Mouse (Mus musculus): ENCODE data around the gene Nfam1. TPM values are rescaled to one million over a fixed set of nuclear protein-coding genes. Genes with fewer than 3 reads are reported as not detected.
A peak's percentile ranks its signal among the peaks of the same experiment; 100 is the strongest.
"Not testable (repeated sequence)": the region's sequence is repeated elsewhere in the genome, so short reads cannot be mapped to it uniquely, and the experiment has no call there.

Nfam1 gene
- polyA plus RNA-seq (2012; rRNA removed) = 1.3 and 1.5 TPM in 2 replicates

DNA sequence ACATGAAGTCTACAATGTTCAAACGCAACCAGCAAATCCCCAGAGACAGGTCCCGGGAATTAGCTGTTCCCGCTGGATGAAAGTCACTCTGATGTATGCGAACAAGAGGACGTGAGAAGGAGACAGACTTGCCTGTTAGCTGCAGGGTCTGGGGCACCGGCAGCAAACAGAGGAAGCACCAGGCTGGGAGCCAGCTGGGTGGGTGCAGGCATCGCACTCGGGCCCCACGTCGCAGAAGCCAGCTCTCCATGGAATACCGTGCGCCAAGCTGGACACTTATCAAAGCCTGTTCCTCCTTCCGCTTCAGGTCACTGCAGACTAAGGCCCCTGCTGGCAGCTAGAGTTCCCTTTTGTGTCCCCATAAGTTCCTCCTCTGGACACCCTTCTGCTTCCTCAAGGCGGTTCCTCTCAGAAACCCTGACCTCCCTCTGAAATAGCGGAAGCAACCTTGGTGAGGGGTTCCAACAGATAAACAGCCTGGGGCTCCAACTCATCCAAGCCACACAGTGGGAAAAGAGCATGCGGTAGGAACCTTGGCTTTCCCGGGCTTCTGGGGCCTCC, at the start of gene Nfam1:
Nfam1 (minus strand) TSS at position 326 of the 561 bp plus-strand sequence.
- no peaks in the 10 kb centered on the region for H3K27me3 ChIP-seq (ENCODE audit: control insufficient read depth, insufficient read depth, low read length)
- H3K4me1 ChIP-seq (ENCODE audit: control insufficient read depth, insufficient read depth, low read length) = peaks cover 2% of the 10 kb centered on the region
- H3K36me3 ChIP-seq (ENCODE audit: control insufficient read depth, insufficient read depth, low read length) = no peaks in the 10 kb centered on the region
- no peak for TF ChIP-seq POLR2A (IDR thresholded peaks at IDR 0.05; ENCODE audit: control insufficient read depth, low read depth, low read length)
- no peak for TF ChIP-seq CTCF (IDR thresholded peaks at IDR 0.05; ENCODE audit: control insufficient read depth, insufficient read depth, insufficient replicate concordance, low read depth, low read length)
- H3K4me3 ChIP-seq (ENCODE audit: control insufficient read depth, low read depth, low read length) = no peak within 1 kb of the TSS
- H3K27ac ChIP-seq (ENCODE audit: control insufficient read depth, insufficient read depth, low read depth, low read length) = no peak within 1 kb of the TSS; the same call in 1 of the 2 replicates

DNA sequence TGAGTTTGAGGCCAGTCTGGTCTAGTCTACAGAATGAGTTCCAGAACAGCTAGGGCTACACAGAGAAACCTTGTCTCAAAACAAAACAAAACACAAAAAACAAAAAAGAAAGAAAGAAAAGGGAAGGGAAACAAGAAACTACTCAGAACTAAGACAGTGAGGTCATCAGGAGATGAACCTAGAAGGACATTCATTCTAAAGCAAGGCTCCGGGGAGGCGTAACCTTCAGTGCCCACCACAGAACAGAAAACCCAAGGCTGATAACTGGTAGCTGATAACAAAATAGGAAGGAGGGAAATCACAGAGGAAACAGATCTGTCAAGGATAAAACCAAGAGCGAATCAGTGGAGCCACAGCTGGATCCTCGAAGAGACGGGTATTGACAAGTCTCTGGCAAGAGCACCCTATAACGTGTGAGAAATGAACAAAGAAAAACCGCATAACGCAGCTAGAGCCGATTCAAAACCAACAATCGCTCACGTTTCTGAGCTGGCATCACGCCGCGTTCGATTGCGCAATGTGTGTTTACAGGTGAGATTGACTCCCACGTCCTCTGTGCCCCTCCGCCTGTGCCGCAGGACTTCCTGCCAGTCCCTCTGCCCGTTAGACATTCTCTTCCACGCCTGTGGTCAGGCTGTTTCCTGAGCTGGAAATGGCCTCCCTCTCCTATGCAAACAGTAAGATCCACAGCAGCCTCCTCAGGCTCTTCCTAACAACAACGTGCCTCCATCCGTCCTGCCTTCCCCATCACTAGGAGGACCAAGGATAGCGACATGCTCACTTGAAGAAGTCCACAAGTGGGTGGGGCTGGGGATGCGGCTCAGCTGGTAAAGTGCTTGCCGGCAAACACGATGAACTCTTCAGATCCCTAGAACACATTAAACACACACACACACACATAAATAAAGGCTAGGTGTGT, 42.8 kb upstream of the Nfam1 start:
- H3K4me1 ChIP-seq (ENCODE audit: control insufficient read depth, insufficient read depth, low read length) = no peaks in the 10 kb centered on the region
- H3K27ac ChIP-seq (ENCODE audit: control insufficient read depth, insufficient read depth, low read depth, low read length) = no peak overlapping the region
- TF ChIP-seq POLR2A (IDR thresholded peaks at IDR 0.05; ENCODE audit: control insufficient read depth, low read depth, low read length) = no peak
- no peak for TF ChIP-seq CTCF (IDR thresholded peaks at IDR 0.05; ENCODE audit: control insufficient read depth, insufficient read depth, insufficient replicate concordance, low read depth, low read length)
- no peaks in the 10 kb centered on the region for H3K27me3 ChIP-seq (ENCODE audit: control insufficient read depth, insufficient read depth, low read length)
- no peaks in the 10 kb centered on the region for H3K36me3 ChIP-seq (ENCODE audit: control insufficient read depth, insufficient read depth, low read length)
- H3K4me3 ChIP-seq (ENCODE audit: control insufficient read depth, low read depth, low read length) = no peak overlapping the region

DNA sequence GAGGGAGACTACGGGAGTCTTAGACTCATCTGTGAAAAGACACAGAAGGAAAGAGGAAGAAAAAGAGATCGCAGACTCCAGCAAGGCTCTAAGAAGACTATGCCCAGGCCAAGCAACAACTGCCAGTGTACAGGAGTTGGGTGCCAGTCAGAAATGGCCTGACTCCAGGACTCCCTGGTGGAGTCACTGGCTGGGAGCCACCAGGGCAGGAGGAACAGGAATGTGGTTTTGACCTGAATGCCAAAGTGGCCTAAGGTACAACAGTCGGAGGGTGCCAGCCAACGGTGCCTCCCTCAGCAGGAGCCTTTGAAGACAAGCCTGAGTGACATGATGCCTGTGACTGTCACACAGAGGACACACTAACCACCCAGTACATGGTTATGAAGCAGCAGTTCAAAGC, 41.1 kb upstream of the Nfam1 start:
- no peak for TF ChIP-seq POLR2A (IDR thresholded peaks at IDR 0.05; ENCODE audit: control insufficient read depth, low read depth, low read length)
- no peak for TF ChIP-seq CTCF (IDR thresholded peaks at IDR 0.05; ENCODE audit: control insufficient read depth, insufficient read depth, insufficient replicate concordance, low read depth, low read length)
- no peak overlapping the region for H3K27ac ChIP-seq (ENCODE audit: control insufficient read depth, insufficient read depth, low read depth, low read length)
- H3K27me3 ChIP-seq (ENCODE audit: control insufficient read depth, insufficient read depth, low read length) = no peaks in the 10 kb centered on the region
- H3K4me3 ChIP-seq (ENCODE audit: control insufficient read depth, low read depth, low read length) = no peak overlapping the region
- H3K36me3 ChIP-seq (ENCODE audit: control insufficient read depth, insufficient read depth, low read length) = no peaks in the 10 kb centered on the region
- H3K4me1 ChIP-seq (ENCODE audit: control insufficient read depth, insufficient read depth, low read length) = no peaks in the 10 kb centered on the region

DNA sequence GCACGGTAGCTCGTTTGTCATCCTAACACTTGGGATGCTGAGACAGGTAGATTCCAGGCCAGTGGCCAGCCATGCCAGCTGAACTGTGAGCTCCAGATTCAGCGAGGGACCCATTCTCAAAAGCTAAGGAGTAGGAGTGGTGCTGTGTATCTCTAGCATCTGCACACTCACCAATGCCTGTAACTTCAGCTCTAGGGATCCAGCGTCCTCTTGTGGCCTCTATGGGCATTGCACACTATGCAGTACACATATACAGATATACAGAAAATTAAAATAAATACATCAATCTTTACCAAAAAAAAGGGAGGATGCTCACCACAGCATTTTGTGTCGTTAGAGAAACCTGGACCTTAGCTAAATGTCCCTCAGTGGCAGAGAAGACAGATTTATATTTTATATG, 38.6 kb upstream of the Nfam1 start:
- no peaks in the 10 kb centered on the region for H3K4me1 ChIP-seq (ENCODE audit: control insufficient read depth, insufficient read depth, low read length)
- no peaks in the 10 kb centered on the region for H3K27me3 ChIP-seq (ENCODE audit: control insufficient read depth, insufficient read depth, low read length)
- H3K27ac ChIP-seq (ENCODE audit: control insufficient read depth, insufficient read depth, low read depth, low read length) = no peak overlapping the region
- no peak for TF ChIP-seq POLR2A (IDR thresholded peaks at IDR 0.05; ENCODE audit: control insufficient read depth, low read depth, low read length)
- peak; percentile 16; the same call in 1 of the 2 replicates for TF ChIP-seq CTCF (IDR thresholded peaks at IDR 0.05; ENCODE audit: control insufficient read depth, insufficient read depth, insufficient replicate concordance, low read depth, low read length)
- no peaks in the 10 kb centered on the region for H3K36me3 ChIP-seq (ENCODE audit: control insufficient read depth, insufficient read depth, low read length)
- H3K4me3 ChIP-seq (ENCODE audit: control insufficient read depth, low read depth, low read length) = no peak overlapping the region

DNA sequence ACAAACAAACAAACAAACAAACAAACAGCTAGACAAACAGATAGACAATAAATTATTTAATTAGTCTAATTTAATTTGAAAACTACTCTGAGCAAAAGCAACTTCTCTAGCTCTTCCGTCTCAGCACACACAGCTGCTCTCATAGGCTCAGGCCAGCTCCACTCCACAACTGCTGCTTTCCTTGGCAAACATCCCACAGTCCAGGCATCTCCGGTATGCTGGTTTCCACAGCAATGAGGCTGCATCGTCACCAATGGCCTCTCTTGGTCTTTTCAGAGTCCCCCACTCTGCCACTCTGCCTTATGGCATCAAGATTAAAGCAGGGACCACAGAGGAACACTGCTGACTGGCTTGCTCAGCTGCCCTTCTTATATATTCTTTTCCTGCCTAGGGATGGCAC, 37.8 kb upstream of the Nfam1 start:
- Histone ChIP-seq H3K27me3 (ENCODE audit: control insufficient read depth, insufficient read depth, low read length) (no peaks in the 10 kb centered on the region), H3K36me3 (ENCODE audit: control insufficient read depth, insufficient read depth, low read length) (no peaks in the 10 kb centered on the region), H3K4me3 (ENCODE audit: control insufficient read depth, low read depth, low read length) (no peak overlapping the region), H3K4me1 (ENCODE audit: control insufficient read depth, insufficient read depth, low read length) (no peaks in the 10 kb centered on the region), H3K27ac (ENCODE audit: control insufficient read depth, insufficient read depth, low read depth, low read length) (no peak overlapping the region)
- TF ChIP-seq CTCF (IDR thresholded peaks at IDR 0.05; ENCODE audit: control insufficient read depth, insufficient read depth, insufficient replicate concordance, low read depth, low read length) (no peak), POLR2A (IDR thresholded peaks at IDR 0.05; ENCODE audit: control insufficient read depth, low read depth, low read length) (no peak)

DNA sequence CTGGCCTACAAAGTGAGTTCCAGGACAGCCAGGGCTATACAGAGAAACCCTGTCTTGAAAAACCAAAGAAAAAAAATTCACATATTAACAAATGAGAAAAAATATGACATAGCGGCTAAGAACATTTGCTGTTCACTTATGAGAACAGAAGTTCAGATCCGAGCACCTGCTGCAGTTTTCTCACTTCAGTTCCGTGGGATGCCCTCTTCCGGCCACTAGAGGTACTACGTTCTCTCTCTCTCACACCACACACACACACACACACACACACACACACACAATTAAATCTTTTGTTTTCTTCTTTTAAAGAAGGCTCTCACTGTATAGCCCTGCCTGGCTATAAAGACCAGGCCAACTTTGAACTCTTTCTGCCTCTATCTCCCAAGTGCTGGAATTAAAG, 35.2 kb upstream of the Nfam1 start:
- H3K4me1 ChIP-seq (ENCODE audit: control insufficient read depth, insufficient read depth, low read length) = no peaks in the 10 kb centered on the region
- no peaks in the 10 kb centered on the region for H3K36me3 ChIP-seq (ENCODE audit: control insufficient read depth, insufficient read depth, low read length)
- no peak overlapping the region for H3K27ac ChIP-seq (ENCODE audit: control insufficient read depth, insufficient read depth, low read depth, low read length)
- no peak overlapping the region for H3K4me3 ChIP-seq (ENCODE audit: control insufficient read depth, low read depth, low read length)
- H3K27me3 ChIP-seq (ENCODE audit: control insufficient read depth, insufficient read depth, low read length) = no peaks in the 10 kb centered on the region
- TF ChIP-seq POLR2A (IDR thresholded peaks at IDR 0.05; ENCODE audit: control insufficient read depth, low read depth, low read length) = no peak

DNA sequence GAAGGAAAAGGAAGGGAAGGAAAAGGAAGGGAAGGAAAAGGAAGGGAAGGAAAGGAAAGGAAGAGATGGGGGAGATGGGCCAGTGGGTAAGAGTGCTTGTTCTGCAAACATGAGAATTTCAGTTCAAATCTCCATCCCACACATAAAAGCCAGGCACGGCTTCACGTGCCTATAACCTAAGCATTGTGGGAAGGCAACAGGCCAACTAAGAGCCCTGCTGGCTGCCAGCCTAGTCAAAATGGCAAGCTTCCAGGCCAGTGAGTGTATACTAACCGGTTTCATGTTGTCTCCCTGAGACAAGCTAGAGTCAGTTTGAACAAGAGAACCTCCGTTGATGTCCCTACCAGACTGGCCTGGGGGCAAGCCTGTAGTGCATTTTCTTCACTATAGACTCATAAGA, 32.4 kb upstream of the Nfam1 start:
- no peaks in the 10 kb centered on the region for H3K27me3 ChIP-seq (ENCODE audit: control insufficient read depth, insufficient read depth, low read length)
- no peak for TF ChIP-seq CTCF (IDR thresholded peaks at IDR 0.05; ENCODE audit: control insufficient read depth, insufficient read depth, insufficient replicate concordance, low read depth, low read length)
- TF ChIP-seq POLR2A (IDR thresholded peaks at IDR 0.05; ENCODE audit: control insufficient read depth, low read depth, low read length) = no peak

DNA sequence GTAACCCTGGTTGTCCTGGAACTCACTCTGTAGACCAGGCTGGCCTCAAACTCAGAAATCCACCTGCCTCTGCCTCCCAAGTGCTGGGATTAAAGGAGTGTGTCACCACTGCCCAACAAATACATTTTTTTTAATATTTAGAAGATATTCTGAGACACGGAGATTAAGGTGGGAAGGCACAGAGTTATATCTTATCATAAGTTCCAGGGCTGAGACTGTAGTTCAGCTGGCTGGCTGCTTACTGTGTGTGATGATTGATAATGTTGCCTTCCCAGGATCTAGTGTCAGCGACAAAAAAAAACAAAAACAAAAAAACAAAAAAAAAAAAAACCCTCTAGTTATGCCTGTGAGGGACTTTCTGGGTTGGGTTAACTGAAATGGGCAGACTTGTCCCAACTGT, 29.5 kb upstream of the Nfam1 start:
- not testable (repeated sequence) for H3K4me3 ChIP-seq (ENCODE audit: control insufficient read depth, low read depth, low read length); H3K27me3 ChIP-seq (ENCODE audit: control insufficient read depth, insufficient read depth, low read length); H3K36me3 ChIP-seq (ENCODE audit: control insufficient read depth, insufficient read depth, low read length); H3K27ac ChIP-seq (ENCODE audit: control insufficient read depth, insufficient read depth, low read depth, low read length); H3K4me1 ChIP-seq (ENCODE audit: control insufficient read depth, insufficient read depth, low read length)

More for the DNA sequence above, 32.4 kb upstream of the Nfam1 start:
- no peaks in the 10 kb centered on the region for H3K36me3 ChIP-seq (ENCODE audit: control insufficient read depth, insufficient read depth, low read length)
- no peaks in the 10 kb centered on the region for H3K4me1 ChIP-seq (ENCODE audit: control insufficient read depth, insufficient read depth, low read length)
- H3K27ac ChIP-seq (ENCODE audit: control insufficient read depth, insufficient read depth, low read depth, low read length) = no peak overlapping the region
- H3K4me3 ChIP-seq (ENCODE audit: control insufficient read depth, low read depth, low read length) = no peak overlapping the region

Data from testis, adult 2 months (tissue).